Mouse (Mus musculus): ENCODE data around the gene Ddx39b.

DNA sequence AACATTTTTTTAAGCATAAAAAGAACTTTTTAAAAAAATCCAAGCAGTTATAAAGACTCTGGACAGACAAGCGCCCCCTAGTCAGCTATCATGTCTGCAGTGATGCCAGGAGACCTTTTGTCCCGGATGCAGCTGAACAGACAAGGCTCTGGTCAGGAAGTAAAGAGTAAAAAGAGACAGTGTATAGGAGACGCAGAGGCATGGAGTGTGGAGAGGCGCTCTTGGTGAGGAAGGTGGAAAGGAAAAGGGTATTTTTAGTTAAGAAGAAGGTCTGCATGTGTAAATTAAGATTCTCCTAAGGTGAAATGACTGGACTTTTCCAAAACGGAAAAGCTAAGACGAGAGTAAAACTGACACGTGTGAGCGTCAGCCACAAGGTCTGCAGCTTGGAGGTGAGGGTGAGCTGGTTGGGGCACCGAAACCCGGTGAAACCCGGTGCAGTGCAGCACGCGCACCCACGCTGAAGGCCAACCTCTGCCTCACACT is 14.9 kb upstream of the Ddx39b start:
- no peak for TF ChIP-seq CTCF (IDR thresholded peaks at IDR 0.05; ENCODE audit: insufficient read depth, low read length)
- no peak for TF ChIP-seq POLR2A (IDR thresholded peaks at IDR 0.05; ENCODE audit: borderline replicate concordance, extremely low read depth, low read depth, low read length)
